Mouse (Mus musculus) mesoderm, embryonic 11.5 days (tissue): ENCODE measurements around the gene Skida1.

Source experiments
- DNase-seq: peaks from one replicate; pipeline ENCODE4 v3.0.0-alpha.2; 2012; ENCODE audit warnings: low read depth, low spot score

Skida1 gene

DNA sequence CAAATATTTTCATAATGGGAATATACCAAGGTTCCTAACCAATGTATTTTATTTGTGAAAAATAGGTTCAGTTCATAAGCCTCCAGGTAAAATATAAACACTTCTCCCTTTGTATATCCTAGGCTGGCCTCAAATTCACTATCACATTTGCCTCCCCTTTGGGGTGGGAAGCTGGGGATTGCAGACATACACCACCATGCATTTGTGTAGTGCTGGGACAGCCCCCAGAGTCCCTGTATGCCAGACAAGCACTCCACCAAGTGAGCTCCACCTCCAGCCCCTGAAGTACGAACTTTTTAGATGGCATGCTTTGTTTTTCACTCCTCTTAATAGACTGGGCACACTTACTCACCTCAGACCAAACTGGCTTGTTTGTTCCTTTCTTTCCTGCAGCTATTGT lies 26.0 kb downstream of the Skida1 start:
- DNase-seq, result no peak

DNA sequence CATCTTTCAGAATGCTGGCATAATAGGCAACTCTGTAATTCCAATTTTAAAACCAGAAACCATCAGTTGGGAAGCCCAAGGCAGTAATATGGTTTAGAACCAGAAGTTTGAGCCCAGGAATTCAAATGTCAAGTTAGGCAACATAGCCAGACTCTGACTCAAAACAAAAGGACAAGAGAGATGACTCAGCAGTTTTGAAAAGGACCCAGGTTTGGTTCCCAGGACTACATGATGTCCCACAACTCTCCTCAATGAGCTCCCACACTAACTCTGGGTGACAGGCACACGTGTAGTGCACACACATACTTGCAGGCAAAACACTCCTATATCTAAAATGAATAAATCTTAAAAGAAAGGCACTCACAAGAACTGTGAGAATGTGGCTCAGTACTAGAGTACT lies 29.7 kb downstream of the Skida1 start:
- DNase-seq, result no peak

DNA sequence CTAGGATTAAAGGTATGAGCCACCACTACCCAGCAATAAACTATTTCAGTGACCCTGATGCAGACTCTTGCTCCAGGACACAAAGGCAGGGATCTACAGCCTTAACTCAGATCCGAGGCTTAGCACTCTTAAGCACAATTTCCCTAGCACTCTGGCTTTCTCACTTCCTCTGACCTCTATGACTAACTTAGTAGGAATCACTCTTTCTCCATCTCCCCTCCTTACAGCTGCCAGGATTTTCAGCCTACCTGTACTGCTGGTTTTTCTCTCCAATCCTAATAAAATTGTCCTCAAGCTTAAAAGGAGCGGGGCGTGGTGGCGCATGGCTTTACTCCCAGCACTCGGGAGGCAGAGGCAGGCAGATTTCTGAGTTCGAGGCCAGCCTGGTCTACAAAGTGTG lies 31.5 kb downstream of the Skida1 start:
- DNase-seq, result no peak

DNA sequence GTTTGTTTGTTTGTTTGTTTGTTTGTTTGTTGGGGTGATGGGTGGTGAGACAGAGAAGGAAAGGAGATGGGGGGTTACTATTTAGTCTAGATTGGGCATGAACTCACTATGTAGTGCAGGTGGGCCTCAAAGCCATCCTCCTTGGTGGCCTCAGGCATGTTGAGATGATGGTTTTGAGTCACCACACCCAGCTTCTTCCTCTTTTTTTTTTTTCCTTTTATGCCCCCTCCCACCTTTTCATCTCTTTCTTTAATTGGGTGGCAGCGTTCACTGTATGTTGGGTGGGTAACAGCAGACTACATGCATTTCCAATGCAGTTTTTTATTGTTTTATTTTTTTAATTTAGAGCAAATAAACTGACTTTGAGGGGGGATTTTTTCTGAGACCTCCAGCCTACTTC lies 32.2 kb downstream of the Skida1 start:
- no peak for DNase-seq

DNA sequence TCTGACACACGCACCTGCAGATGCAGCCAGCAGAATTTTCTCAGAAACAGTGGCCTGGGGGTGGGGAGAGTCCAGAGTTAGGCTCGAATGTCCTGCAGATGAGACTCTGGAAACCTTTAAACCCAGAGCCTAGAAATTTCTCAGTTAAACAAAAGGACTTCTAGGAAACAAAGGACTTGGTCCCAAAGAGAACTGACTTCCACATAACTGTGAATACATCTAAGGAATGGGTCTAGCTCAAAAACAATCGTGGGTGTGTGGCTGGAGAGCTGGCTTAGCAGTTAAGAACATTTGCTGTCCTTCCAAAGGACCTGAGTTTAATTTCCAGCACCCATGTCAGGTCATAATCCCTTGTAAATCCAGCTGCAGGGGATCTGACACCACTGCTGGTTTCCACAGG lies 33.3 kb downstream of the Skida1 start:
- DNase-seq, result no peak

DNA sequence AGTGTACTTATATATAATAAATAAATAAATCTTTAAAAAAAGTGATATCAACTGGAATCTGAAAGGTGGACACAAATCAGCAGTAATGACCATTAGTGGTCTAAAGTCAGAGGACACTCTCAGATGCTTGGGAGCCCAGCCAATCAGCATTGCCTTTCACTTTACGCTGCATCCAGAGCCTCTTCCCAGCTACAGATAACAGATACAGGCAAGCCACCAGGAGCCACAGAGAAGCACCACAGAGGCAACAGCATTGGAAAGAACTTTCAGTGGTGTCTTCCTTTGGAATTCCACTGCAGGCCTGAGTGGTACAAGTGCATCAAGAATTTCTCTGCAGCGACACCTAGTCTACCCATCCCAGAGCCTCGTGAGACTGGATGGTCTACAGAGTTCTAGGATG lies 36.0 kb downstream of the Skida1 start:
- no peak for DNase-seq

DNA sequence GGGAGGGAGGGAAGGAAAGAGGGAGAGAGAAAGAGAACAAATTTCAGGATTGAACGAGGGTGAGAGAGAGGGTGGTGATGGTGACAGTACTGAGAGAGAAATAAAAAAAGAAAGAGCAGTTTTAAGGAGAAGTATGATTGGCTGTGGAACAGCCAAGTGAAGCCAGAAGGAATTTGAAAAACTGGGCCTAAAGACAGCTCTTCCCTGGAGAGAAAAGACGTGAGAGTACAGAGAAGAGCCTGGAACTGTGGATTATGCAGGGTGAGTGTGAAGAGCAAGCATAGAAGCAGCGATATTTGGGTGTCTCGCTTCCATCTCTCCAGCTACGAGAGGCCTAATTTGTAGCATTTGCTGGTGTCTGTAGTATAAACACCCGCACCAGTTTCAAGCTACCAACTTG lies 37.6 kb downstream of the Skida1 start:
- DNase-seq, result no peak

DNA sequence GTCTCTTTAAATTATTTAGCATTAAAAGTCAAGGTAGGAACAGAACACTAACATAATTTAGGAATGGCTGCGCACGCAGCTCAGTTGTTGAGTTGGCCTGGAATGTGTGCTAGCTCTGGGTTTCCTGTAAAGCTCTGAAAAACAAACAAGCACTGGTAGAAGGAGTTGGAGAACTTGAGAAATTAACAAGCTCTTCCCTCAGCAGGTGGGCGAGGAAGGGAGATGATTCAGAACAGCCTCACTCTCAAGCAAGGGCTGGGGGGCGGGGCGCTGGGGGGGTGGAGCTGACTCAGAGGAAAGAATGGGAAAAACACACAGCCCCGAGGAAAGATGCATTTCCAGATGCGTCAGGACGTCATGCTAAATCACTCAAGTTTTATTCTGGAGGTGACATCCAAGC lies 43.7 kb downstream of the Skida1 start:
- DNase-seq, result peak; percentile 54

DNA sequence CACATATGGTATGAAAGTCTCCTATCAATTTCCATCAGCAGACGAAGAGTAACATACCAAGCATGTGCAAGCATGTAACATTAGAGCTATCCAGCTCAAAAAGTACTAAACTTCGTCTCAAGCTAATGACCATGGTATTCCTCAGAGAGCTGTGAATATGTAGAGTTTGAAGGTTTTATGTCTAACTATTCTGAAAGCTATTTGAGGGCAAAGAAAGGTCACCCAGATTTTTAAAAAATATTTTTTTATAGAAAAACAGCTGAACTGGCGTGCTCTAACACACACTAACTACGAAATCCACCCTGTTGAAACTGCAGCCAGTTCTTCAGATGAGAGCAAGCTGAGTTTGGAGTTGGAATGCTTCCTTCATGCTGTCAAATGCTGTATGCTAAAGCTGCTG lies 44.6 kb downstream of the Skida1 start:
- peak; percentile 41 for DNase-seq

DNA sequence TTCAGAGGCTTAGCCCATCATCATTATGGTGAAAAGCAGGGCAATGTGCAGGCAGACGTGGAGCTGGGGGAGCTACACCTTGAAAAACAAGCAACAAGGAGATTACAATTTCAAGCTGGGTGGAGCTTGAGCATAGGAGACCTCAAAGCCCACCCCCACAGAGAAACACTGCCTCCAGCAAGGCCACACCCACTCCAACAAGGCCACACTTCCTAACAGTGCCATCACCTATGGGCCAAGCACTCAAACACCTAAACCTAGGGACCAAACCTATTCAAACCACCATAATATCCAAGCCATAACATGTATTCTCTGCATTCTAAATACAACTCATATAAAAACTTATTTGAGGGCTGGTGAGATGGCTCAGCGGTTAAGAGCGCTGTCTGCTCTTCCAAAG lies 46.5 kb downstream of the Skida1 start:
- DNase-seq, result no peak

DNA sequence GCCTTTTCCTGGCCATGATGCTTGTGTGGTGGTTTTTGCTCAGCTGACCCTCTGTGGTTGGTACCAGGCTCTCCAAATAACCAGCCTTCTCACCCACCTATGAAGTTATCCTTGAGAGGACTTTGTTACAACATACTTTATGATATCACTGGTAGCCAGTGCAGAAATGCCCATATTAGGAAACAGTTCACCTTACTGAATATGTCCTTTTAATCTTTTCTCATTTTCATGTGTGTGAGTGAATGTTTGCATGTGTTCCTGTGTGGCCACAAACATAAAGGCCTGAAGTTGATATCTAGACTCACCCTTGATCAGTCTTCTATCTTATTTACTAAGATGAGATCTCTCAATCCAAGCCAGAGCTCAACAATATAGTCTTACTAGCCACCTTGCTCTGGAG lies 52.0 kb downstream of the Skida1 start, which contains the start of gene H2al2a:
Gene H2al2a, minus strand, starts transcription at position 101 of the 400 bp plus-strand sequence.
- DNase-seq, result no peak
